Mouse (Mus musculus): ENCODE results near the gene Chd1.

DNA sequence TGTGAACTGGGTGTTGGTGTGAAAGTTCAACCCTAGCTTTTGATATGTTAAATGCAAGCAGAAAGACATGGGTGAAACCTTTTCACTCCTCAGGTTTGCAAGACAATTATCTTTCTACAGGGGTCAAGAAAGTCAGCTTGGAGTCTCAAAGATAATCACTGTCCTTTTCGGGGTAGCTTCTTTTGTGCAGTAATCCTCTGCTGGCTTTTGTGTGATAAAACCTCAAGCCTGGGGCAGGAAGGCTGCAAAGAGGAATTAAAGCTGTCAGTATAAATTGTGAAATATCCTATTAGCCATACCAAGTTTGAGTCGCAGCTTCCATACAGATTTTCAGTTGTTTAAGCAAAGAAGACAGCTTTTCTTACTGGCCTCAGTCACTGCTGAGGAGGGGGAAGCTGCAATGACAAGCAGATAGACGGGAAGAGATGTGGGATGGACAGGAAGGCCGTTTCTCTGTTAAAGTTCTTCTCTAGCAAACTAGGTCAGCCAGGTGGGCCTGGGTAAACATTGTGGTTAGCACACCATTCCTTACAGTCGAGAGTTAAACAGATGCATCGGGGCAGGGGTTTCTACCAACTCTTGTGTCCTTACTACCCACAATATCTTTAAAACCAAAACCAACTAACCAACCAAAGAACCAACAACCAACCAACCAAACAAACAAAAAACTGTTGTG is 26.7 kb upstream of the Chd1 start:
- TF ChIP-seq CTCF (IDR thresholded peaks at IDR 0.05) (no peak), EP300 (IDR thresholded peaks at IDR 0.05) (no peak)

Data from lung, postnatal 0 days (tissue).